Mouse (Mus musculus) naive thymus-derived CD4-positive, alpha-beta T cell, adult 2 months (primary cell): ENCODE results near the gene Deaf1.
A peak's percentile ranks its signal among the peaks of the same experiment; 100 is the strongest.

Source experiments
- DNase-seq: peaks from one replicate; pipeline ENCODE4 v3.0.0-alpha.2; 2011; ENCODE audit warnings: low read depth

Deaf1 gene

DNA sequence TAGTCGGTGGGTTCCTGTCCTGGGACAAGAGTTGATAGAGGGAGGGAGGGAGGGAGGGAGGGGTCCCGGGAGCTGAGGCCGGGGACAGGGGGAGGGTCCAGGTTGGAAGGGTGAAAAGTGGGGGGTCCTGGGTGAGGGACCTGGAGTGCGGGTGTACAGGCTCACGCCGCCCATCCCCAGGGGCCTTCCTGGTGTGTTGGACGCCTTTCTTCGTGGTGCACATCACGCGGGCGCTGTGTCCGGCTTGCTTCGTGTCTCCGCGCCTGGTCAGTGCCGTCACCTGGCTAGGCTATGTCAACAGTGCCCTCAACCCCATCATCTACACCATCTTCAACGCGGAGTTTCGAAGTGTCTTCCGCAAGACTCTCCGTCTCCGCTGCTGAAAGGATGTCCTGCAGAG lies 33.0 kb downstream of the Deaf1 start:
- DNase-seq: no peak

DNA sequence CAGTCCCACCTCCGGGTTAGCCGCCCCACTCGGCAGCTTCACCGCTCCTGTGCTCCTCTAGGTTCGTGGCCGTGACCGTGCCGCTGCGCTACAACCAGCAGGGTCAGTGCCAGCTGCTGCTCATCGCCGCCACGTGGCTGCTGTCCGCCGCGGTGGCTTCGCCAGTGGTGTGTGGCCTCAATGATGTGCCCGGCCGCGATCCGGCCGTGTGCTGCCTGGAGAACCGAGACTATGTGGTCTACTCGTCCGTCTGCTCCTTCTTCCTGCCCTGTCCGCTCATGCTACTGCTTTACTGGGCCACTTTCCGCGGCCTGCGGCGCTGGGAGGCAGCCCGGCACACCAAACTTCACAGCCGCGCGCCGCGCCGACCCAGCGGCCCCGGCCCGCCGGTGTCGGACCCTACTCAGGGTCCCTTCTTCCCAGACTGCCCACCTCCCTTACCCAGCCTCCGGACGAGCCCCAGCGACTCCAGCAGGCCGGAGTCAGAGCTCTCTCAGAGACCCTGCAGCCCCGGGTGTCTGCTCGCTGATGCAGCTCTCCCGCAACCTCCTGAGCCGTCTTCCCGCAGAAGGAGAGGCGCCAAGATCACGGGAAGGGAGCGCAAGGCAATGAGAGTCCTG lies 33.5 kb downstream of the Deaf1 start:
- no peak for DNase-seq

DNA sequence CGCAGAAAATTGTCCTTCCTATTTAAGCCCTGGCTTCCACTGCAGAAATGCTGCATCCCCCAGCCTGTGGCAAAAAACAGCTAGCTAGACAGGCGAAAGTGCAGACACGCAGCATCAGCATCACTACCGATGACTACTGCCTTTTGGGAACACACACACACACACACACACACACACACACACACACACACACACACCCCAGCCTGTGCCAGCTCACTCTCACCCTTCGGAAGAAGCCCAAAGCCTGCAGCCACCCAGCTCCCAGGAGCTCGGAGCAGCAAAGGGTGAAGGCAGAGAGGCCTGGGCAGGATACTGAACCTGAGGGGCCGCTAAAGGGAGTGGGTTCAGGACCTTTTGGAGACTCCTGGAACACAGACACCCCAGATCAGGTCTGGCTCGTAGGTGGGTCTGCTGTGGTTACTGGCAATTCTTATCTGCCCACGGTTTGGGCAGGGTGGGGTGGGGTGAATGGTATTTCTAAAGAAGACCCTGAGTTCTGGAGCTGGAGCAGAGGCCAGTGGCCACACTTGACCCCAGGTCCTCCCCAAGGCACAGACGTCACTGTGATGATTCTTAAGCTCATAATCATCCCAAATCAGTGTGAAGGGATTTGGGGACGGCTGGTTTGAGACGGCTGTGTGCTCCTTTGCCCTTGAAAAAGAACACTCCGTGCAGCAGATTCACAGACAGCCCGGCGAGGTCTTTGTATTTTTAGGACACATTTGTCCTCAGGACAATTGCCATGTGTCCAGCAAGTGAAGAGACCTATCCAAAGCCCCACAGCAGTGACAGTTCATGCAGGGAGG lies 34.7 kb downstream of the Deaf1 start:
- DNase-seq: no peak

DNA sequence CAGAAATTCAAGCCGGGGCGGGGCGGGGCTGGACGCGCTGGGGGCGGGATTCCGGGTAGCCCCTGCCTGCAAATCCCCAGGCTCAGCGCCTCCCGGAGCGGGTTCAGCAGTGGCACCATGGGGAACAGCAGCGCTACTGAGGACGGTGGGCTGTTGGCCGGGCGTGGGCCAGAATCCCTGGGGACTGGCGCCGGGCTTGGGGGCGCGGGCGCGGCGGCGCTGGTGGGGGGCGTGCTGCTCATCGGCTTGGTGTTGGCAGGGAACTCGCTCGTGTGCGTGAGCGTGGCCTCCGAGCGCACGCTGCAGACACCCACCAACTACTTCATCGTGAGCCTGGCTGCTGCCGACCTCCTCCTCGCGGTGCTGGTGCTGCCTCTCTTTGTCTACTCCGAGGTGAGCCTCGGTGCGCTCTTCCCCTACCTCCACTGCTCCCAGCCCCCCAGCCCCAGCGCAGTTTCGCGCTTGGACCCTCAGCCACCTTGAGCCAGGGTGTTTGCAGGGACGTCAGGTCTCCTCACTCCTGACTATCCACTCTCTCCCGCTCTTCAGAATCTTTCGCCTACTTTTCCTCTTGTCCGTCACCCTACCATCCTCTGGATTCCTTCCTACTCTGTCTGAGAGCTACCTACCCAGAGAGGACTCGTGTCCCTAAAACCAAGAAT lies 35.4 kb downstream of the Deaf1 start, which contains the start of gene Drd4:
Drd4 (plus strand) TSS at position 86 of the 662 bp plus-strand sequence.
- DNase-seq: no peak

DNA sequence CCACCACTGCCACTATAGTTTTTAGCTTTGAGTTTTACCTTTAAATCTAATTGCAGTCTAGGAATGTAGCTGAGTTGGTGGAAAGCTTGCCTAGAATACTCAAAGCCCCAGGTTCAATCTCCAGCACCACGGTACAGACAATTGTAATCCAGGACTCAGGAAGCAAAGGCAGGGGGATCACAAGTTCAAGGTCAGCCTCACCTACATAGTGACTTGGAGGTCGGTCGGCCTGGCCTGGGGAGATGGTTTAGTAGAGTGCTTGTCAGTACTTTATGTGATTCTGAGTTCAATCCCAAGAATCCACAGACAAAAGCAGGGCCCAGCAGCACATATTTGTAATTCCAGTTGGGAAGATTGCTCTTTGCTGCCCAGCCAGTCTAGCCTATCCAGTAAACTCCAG lies 39.4 kb downstream of the Deaf1 start:
- DNase-seq: no peak

DNA sequence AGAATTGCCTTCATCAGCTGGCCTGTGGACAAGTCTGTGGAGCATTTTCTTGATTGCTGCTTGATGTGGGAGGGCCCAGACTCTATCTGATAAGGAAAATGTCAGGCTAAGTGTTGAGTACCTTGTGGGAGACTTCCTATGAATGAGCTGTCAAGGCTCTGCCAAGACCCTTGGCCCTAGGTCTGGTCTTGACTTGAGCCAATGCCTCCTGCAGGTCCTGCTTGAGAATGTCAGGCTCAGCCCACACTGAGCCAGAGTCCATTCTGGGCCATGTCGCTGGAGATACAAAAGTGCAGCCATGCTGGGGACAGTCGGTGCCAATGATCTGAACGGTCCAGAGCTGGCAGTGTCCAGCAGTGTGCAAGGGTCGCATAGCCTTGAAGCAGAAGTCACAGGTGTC lies 44.7 kb downstream of the Deaf1 start:
- no peak for DNase-seq

DNA sequence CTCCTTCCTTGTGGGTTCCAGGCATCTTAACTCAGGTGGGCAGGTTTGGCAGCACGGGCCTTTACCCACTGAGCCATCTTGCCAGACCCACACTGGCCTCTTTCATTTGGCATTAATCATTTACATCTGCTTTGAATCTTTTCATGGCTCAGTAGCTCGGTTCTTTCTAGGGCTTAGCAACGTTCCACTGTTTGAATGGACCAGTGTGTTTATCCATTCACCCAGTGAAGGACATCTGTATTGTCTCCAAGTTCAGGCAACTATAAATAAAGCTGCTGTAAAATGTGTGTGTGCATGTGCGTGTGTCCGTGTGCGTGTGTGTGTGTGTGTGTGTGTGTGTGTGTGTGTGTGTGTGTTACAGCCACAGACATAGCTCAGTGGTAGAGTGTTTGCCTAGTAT lies 46.0 kb downstream of the Deaf1 start:
- no peak for DNase-seq

DNA sequence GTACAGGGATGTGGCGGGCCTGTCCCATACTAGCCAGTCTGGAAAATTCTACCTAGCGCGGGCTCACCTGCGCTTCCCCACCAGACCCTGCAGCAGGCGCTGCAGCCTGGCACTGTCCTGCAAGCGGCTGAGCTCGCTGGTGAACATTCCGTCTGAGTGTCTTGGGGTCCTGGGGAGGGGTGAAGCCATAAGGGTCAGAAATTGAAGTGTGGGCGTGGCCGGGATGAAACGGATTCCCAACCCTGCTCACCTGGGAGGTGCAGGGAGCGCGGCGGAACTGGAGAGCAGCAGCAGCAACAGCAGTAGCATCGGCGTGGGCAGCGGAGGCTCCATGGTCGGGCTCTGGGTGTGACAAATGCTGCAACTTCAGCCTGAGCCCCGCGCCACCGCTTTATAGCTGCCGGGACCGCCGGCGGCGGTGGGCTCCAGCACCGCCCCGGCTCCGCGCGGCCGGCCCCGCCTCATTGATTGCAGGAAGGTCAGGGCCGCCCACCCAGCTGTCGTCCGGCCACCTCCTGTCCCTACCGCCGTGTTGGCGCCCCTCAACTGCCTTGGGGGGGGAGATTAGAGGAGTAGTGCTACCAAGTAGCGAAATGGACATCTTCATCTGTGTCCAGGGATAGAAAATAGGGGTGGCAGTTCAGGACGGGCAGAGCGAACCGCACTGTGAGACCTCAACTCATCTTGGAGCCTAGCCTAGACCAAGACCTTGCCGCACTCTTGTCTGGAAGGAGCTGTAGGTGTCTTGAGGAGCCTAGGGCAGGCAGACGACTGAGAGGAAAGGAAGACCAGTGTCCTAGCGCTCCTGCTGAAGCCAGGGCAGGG lies 48.5 kb downstream of the Deaf1 start, which contains the start of gene Sct:
Sct (minus strand) TSS at position 368 of the 825 bp plus-strand sequence.
- peak; percentile 57 for DNase-seq

DNA sequence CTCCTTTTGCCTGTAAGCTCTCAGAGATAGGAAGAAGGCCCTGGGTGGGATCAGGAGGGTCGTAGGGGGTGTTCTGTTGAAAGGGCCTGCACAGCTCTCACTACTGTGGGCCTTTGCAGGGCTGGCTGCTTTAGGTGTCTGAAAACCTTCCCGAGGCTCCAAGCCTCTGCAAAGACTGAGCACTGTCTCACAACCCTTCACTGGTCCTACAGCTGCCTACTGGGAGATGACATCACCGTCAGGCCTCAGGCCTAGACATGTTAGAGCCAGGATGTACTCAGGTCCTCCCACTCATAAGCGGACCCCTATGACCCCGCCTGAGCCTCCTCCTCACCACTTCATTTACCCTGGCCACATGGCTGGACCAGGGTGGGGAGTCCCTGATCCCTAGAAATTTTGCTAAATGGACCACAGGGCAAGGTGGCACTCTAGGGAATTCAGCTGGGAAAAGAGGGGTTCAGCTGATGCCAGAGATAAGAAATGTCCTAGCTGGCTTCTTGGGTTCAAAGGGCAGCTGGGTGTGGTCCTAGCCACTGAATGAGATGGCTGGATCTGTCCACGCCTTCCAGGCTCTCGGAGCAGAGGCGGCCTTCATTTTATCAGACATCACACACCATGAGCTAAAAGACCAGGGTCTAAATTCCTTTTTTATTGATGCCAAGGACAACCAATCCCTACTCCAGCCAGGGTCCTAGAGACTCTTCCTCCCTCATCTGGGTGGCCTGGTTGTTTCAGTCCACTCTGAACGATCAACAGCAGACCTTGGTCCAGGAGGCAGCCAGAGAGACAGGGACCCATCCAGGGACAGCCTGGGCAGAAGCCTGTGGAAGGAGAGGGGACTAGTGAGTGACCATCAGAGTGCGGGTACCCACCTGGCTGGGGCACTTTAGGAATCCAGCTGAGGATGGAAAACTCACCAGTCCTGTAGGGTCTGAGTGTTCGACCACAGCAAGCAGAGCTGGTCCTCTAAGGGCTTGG lies 49.5 kb downstream of the Deaf1 start:
- DNase-seq: no peak

DNA sequence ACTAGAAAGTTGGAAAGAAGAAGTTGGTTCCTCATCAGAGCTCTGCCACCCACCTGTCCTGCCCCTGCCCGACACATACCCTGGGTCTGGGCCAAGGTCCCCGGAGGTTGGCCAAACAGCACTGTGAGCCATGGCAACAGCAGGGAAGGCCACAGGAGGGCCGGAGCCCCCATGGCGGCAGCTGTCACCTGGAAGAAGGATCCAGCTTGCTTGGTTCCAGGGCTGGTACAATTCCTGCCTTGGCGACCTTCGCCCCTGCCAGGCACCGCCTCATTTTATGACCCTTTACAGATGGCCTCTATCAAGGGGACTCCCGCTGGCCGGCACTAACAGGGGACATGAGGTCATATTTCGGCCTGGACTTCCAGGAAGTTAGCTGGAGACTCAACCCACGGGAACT lies 50.9 kb downstream of the Deaf1 start, which contains the start of gene Cdhr5:
Cdhr5 (minus strand) TSS at position 241 of the 400 bp plus-strand sequence.
- DNase-seq: no peak

DNA sequence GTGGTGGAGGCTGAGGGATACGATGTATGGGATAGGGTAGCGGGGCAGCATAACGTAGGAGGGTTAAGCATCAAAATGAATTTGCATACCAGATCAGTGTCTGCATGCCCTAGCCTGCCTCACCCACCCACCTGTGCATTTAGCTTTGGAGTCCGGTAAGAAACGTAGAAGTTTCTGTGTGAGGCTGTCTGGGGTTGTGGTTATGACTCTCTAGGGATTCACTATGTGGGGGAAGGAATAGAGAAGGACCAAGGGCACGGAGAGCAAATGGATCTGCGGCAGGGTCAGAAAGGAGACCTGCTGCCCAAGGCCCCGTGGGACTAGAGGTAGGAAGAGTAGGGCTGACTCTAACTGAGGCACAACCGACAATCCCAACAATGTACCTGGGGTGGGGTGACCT lies 52.1 kb downstream of the Deaf1 start:
- DNase-seq: no peak

DNA sequence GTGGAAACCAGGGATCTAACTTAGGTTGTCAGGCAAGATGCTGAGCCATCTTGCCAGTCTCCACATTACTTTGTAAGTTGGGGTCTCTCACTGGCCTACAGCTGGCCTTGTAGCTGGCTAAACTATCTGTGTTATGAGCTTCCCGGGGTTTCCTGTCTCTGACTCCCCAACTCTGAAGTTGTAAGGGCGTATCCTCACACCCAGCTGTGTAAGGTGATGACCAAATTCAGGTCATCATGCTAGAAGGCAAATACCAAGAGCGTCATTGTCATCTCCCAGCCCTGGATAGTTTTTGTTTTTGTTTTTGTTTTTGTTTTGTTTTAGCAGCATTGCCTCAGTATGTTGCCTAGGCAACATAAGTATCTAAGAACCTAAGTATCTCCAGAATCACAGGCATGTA lies 56.9 kb downstream of the Deaf1 start:
- DNase-seq: no peak

DNA sequence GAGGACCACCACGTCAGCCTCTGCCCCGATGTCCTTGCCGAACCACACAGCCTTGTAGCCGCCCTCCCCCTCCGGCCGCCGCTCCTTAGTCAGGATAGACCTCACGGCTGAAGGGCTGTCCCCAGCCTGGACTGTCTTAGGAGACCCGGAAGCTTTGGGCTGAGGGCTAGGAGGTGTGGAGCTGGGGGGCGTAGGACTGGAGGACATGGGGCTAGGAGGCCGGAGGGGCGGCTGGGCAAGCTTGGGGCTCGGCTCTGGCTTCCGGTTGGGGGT lies 58.3 kb downstream of the Deaf1 start:
- DNase-seq: no peak

DNA sequence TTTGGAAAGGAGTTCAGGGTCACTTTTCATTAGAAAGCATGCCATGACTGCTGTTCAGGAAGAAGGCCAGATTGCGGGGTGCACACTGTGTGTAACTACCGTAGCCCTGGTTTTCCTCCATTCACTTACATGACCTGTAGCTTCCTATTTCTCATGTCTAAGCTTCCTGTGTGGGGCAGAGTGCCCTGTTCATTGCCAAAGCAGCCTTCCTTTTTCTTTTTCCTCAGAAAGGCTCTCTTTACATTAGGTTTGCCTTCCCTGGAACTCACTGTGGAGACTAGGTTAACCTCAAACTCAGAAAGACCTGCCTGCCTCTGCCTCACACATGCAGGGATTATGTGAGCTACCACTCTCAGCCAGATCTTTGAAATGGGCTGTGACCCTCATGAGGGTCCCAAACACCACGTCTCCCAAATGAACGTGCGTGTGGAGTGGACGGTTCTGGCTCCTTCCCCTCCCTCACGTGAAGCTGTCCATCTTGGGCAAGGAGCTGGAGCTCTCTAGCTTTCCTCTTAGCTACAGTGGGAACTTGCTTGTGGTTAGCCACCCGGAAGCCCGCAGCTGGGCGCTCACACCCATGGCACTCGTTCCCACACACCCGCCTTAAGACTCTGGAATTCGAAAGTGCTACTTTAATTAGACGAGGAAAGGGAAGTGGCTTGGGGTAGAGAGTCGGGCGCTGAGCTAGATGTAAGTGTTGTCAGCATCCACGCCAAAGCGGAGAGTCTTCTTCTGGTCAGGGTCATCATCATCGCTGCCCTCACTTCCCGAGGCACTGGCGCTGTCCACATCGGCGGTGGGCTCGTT lies 58.8 kb downstream of the Deaf1 start:
- peak; percentile 57 for DNase-seq

DNA sequence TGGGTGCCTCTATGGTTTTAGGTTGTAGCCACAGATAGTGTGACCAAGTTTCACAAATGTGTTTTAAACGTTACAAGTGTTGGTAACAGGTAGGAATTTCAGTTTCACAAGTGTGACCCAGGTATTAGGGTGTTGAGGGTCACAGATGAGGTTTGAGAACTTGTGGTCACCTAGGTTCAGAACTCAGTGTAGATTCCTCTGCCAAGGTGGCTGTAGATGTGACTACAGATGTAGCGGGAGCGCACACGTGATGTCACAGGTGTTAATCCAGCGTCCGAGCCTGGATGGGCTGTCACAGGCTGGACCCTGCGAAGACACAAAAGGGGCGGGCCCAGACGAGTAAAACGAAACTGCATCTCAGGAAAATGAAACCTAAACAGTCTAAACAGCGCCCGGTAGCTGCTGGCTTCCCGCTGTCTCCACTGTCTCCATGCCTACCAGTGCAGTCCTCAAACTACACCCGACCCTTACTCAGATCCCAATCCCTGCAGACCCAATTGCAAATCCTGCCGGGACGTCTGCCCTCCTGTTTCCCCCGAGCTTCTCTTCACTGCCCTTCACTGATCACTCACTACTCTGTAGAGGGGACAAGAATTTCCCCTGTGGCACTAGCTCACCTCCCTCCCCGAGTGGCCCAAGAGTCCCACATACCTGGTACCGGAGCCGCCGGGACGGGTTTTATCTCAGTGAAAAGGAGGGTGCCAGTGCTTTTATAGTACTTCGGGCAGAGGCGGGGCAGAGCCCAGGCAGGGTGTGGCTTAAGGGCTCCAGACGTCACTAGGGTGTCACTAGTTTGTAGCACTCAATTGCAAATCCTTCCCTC lies 61.5 kb downstream of the Deaf1 start, which contains the start of gene Irf7:
Irf7 (minus strand) TSS at position 743 of the 823 bp plus-strand sequence.
- DNase-seq: peak; percentile 94

DNA sequence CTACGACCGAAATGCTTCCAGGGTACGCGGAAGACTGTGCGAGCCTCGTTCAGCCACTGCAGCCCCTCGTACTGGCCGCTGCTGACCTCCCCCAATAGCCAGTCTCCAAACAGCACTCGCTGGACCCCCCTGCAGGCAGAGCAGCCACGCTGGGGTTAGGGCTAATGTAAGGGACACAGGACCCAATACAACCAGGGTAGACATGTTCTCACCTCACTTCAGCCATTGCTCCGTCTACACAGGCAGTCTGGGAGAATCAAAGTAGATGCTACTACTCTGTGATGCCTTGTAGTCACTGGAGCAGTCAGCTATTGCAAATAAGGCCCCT lies 62.1 kb downstream of the Deaf1 start:
- DNase-seq: no peak

DNA sequence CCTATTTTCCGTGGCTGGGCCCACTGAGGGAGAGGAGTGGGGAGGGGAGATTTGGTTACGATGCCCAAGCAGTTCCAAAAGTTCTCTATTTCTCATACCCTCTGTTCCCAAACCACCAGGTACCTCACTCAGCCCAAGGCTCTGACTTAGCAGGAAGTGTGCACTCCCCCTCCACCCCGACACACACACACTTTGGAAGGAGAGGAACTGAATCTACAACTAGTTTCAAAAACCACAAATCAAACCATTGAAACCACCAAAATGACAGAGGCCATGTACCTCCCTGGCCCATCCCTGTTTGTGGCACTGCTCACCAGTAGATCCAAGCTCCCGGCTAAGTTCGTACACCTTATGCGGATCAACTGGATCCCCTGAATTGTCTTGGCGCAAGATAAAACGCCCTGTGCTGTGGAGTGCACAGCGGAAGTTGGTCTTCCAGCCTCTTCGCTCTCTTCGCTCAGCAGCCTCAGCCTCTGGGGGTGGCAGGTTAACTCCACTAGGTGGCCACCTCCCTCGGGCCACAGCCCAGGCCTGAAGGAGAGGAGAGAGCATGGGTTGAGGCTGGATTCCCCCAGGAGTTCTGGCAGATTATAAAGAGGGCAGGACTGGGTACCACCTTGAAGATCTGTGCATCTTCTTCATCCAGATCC lies 62.6 kb downstream of the Deaf1 start:
- peak; percentile 79 for DNase-seq

DNA sequence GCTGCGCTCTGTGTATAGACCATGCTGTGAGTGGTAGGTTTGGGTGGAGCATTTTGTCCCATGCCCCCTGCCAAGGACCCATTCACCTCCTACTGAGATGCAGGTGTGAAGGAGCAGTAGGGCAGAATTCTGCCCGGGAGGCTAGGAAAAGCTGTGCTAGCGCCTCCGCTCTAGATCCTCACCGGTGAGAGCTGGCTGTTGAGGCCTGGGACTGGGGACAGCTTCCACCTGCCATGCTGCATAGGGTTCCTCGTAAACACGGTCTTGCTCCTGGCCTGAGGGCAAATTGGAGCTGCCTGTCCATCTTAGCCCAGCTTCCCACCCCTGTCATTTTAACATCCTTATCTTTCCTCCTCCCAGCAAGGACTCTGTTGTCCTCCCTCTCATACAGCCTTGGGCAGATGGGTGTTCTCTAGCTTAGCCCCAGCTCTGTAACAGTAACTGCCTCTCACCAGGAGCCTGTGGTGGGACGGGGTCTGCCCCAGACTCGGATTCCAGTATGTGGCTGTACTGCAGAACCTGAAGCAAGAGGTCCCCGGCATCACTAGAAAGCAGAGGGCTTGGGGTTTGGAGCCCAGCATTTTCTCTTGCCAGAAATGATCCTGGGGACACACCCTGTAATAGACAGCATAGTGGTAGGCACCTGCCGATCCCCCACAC lies 63.3 kb downstream of the Deaf1 start:
- DNase-seq: peak; percentile 23
